Mouse (Mus musculus) limb, embryonic 14.5 days (tissue): ENCODE measurements around the gene Rnf5. TPM values are rescaled to one million over a fixed set of nuclear protein-coding genes. Genes with fewer than 3 reads are reported as not detected.

ENCODE experiments used
- ATAC-seq: fragments of 200-750 bp; cut with Nextera tagmentation; 2 replicates; pipeline ENCODE4 v1.8.0; 2017; ENCODE audit warnings: low read depth, moderate number of reproducible peaks, moderate TSS enrichment; ENCODE audit not compliant: low FRiP score
- DNase-seq: peaks from one replicate; pipeline ENCODE4 v3.0.0-alpha.2; 2015; ENCODE audit warnings: low spot score
- H3K27ac ChIP-seq: fragments of 300-500 bp; sonication (generic); replicated peaks from 2 replicates; pipeline ENCODE4 v1.5.1; 2014; ENCODE audit warnings: low read depth, mild to moderate bottlenecking, low read length, moderate library complexity, mixed read lengths
- H3K27me3 ChIP-seq: fragments of 300-500 bp; sonication (generic); 2 replicates; pipeline ENCODE4 v1.6.1; 2014; ENCODE audit warnings: low read length, mixed read lengths; ENCODE audit not compliant: control insufficient read depth, insufficient read depth
- H3K36me3 ChIP-seq: fragments of 300-500 bp; sonication (generic); 2 replicates; pipeline ENCODE4 v1.6.1; 2014; ENCODE audit warnings: mild to moderate bottlenecking, low read length, moderate library complexity, mixed read lengths; ENCODE audit not compliant: control insufficient read depth, insufficient read depth
- H3K4me1 ChIP-seq: fragments of 300-500 bp; sonication (generic); 2 replicates; pipeline ENCODE4 v1.6.1; 2014; ENCODE audit warnings: antibody characterized with exemption, low read length, mixed read lengths; ENCODE audit not compliant: control insufficient read depth, insufficient read depth
- H3K4me2 ChIP-seq: fragments of 300-500 bp; sonication (generic); replicated peaks from 2 replicates; pipeline ENCODE4 v1.6.1; 2014; ENCODE audit warnings: low read depth, mild to moderate bottlenecking, low read length, moderate library complexity; ENCODE audit not compliant: severe bottlenecking
- H3K4me3 ChIP-seq: fragments of 300-500 bp; sonication (generic); replicated peaks from 2 replicates; pipeline ENCODE4 v1.5.1; 2014; ENCODE audit warnings: low read length
- H3K9ac ChIP-seq: fragments of 300-500 bp; sonication (generic); 2 replicates; pipeline ENCODE4 v1.6.1; 2014; ENCODE audit warnings: mild to moderate bottlenecking, low read depth, low read length, moderate library complexity; ENCODE audit not compliant: severe bottlenecking
- H3K9me3 ChIP-seq: fragments of 300-500 bp; sonication (generic); 2 replicates; pipeline ENCODE4 v1.6.1; 2016; ENCODE audit warnings: low read length; ENCODE audit not compliant: control insufficient read depth
- POLR2A ChIP-seq: fragments of 200-500 bp; IDR thresholded peaks from 2 replicates; pipeline ENCODE4 v1.8.0; 2012; ENCODE audit warnings: inconsistent platforms, mild to moderate bottlenecking, moderate library complexity, borderline replicate concordance; ENCODE audit not compliant: insufficient read depth, insufficient read length; ENCODE audit errors: extremely low read depth
- WGBS: fragments of 180-500 bp; shearing (Covaris S2); extraction: QIAGEN DNeasy Blood & Tissue Kit; methylation state at CpG from one replicate; pipeline ENCODE4 v1.1.7; 2014; 5-methylcytosine and 5-hydroxymethylcytosine counted together
- polyA plus RNA-seq, 2 experiments: library from polyadenylated mRNA; depleted of rRNA in 1 of 2; stranded (reverse) in 1 of 2; unstranded in 1 of 2; fragments of >200 nt; fragmentation: Nextera tagmentation in 1 of 2; extraction: Ambion mirVana in 1 of 2; gene quantifications; 2 replicates each; pipeline versions ENCODE4 v1.2.1 to v1.2.3; 2012 to 2014

The Rnf5 gene
- polyA plus RNA-seq, 2 experiments: 79.5 to 103 TPM

GRCm38 (mm10) chr17:34563354-34563753, 40.1 kb downstream of the Rnf5 start:
- 73% methylated on average over 11 of the region's 11 CpGs for WGBS
- no peak overlapping the region for H3K27ac ChIP-seq
- no peak for ATAC-seq

GRCm38 (mm10) chr17:34562595-34562994, 40.9 kb downstream of the Rnf5 start:
- no peak overlapping the region for H3K4me3 ChIP-seq
- ATAC-seq (no peak), DNase-seq (no peak)
- no peak overlapping the region for H3K4me2 ChIP-seq
- H3K27me3 ChIP-seq: no peaks in the 10 kb centered on the region
- no peaks in the 10 kb centered on the region for H3K9me3 ChIP-seq
- no peak overlapping the region for H3K9ac ChIP-seq
- TF ChIP-seq POLR2A: no peak
- WGBS: 61% methylated on average over 3 of the region's 3 CpGs
- no peak overlapping the region for H3K27ac ChIP-seq
- H3K4me1 ChIP-seq: peaks cover 8% of the 10 kb centered on the region
- H3K36me3 ChIP-seq: no peaks in the 10 kb centered on the region

More at GRCm38 (mm10) chr17:34563354-34563753, 40.1 kb downstream of the Rnf5 start:
- Histone ChIP-seq H3K9me3 (no peaks in the 10 kb centered on the region), H3K4me3 (no peak overlapping the region), H3K4me2 (no peak overlapping the region), H3K36me3 (no peaks in the 10 kb centered on the region), H3K4me1 (peaks cover 8% of the 10 kb centered on the region), H3K9ac (no peak overlapping the region), H3K27me3 (no peaks in the 10 kb centered on the region)
- no peak for DNase-seq
- no peak for TF ChIP-seq POLR2A

- WGBS: 31% methylated on average over 3 of the region's 8 CpGs
- Histone ChIP-seq H3K27ac (no peak overlapping the region), H3K4me1 (peaks cover 8% of the 10 kb centered on the region), H3K4me3 (no peak overlapping the region), H3K27me3 (no peaks in the 10 kb centered on the region), H3K36me3 (no peaks in the 10 kb centered on the region), H3K4me2 (no peak overlapping the region), H3K9ac (no peak overlapping the region), H3K9me3 (no peaks in the 10 kb centered on the region)
- DNase-seq (no peak), ATAC-seq (no peak)
- TF ChIP-seq POLR2A: no peak
Observed at GRCm38 (mm10) chr17:34561200-34561599, 42.3 kb downstream of the Rnf5 start.

GRCm38 (mm10) chr17:34560438-34560837, 43.1 kb downstream of the Rnf5 start:
- Histone ChIP-seq H3K27ac (no peak overlapping the region), H3K4me2 (no peak overlapping the region), H3K4me1 (peaks cover 8% of the 10 kb centered on the region), H3K36me3 (no peaks in the 10 kb centered on the region), H3K27me3 (no peaks in the 10 kb centered on the region), H3K4me3 (no peak overlapping the region), H3K9ac (no peak overlapping the region), H3K9me3 (no peaks in the 10 kb centered on the region)
- DNase-seq (no peak), ATAC-seq (no peak)
- TF ChIP-seq POLR2A: no peak
- WGBS: 92% methylated on average over 6 of the region's 6 CpGs

GRCm38 (mm10) chr17:34559895-34560294, 43.6 kb downstream of the Rnf5 start:
- Histone ChIP-seq H3K9me3 (no peaks in the 10 kb centered on the region), H3K4me1 (peaks cover 8% of the 10 kb centered on the region), H3K9ac (no peak overlapping the region), H3K4me3 (no peak overlapping the region), H3K27me3 (no peaks in the 10 kb centered on the region), H3K4me2 (no peak overlapping the region), H3K27ac (no peak overlapping the region), H3K36me3 (no peaks in the 10 kb centered on the region)
- 15% methylated on average over 15 of the region's 15 CpGs for WGBS
- ATAC-seq (no peak), DNase-seq (no peak)
- TF ChIP-seq POLR2A: no peak

GRCm38 (mm10) chr17:34559116-34559515, 44.4 kb downstream of the Rnf5 start:
- no peak for DNase-seq
- 83% methylated on average over 7 of the region's 7 CpGs for WGBS
- Histone ChIP-seq H3K36me3 (no peaks in the 10 kb centered on the region), H3K4me3 (no peak overlapping the region), H3K4me1 (peaks cover 4% of the 10 kb centered on the region), H3K9ac (no peak overlapping the region), H3K27me3 (no peaks in the 10 kb centered on the region), H3K27ac (no peak overlapping the region), H3K9me3 (no peaks in the 10 kb centered on the region), H3K4me2 (no peak overlapping the region)
- no peak for ATAC-seq
- TF ChIP-seq POLR2A: no peak
